Mouse (Mus musculus) embryonic facial prominence, embryonic 10.5 days (tissue): ENCODE results near the gene Nxpe4. TPM values are rescaled to one million over a fixed set of nuclear protein-coding genes. Genes with fewer than 3 reads are reported as not detected.

ENCODE experiments used
- DNase-seq: peaks from one replicate; pipeline ENCODE4 v3.0.0-alpha.2; 2017; ENCODE audit warnings: low spot score
- H3K27ac ChIP-seq: fragments of 300-500 bp; sonication (generic); replicated peaks from 2 replicates; pipeline ENCODE4 v1.5.1; 2016; ENCODE audit warnings: mild to moderate bottlenecking
- H3K27me3 ChIP-seq: fragments of 300-500 bp; sonication (generic); replicated peaks from 2 replicates; pipeline ENCODE4 v1.6.1; 2016; ENCODE audit warnings: low read depth, mild to moderate bottlenecking; ENCODE audit not compliant: poor library complexity, severe bottlenecking
- H3K36me3 ChIP-seq: fragments of 300-500 bp; sonication (generic); replicated peaks from 2 replicates; pipeline ENCODE4 v1.6.1; 2016; ENCODE audit warnings: mild to moderate bottlenecking, moderate library complexity
- H3K4me1 ChIP-seq: fragments of 300-500 bp; sonication (generic); 2 replicates; pipeline ENCODE4 v1.6.1; 2016
- H3K4me3 ChIP-seq: fragments of 300-500 bp; sonication (generic); 2 replicates; pipeline ENCODE4 v1.5.1; 2016; ENCODE audit warnings: mild to moderate bottlenecking, moderate library complexity
- H3K9me3 ChIP-seq: fragments of 300-500 bp; sonication (generic); 2 replicates; pipeline ENCODE4 v1.6.1; 2016; ENCODE audit warnings: mild to moderate bottlenecking
- WGBS: fragments of 180-500 bp; shearing (Covaris S2); methylation state at CpG from one replicate; pipeline ENCODE4 v1.1.7; 2016; 5-methylcytosine and 5-hydroxymethylcytosine counted together
- polyA plus RNA-seq: library from polyadenylated mRNA; unstranded; fragments of >200 nt; fragmentation: Nextera tagmentation; extraction: Ambion mirVana; gene quantifications from 2 replicates; pipeline ENCODE4 v1.2.1, GENCODE M21; 2016

Gene Nxpe4
- polyA plus RNA-seq, 1 experiment from 2014 or later, result 5.9 TPM

DNA sequence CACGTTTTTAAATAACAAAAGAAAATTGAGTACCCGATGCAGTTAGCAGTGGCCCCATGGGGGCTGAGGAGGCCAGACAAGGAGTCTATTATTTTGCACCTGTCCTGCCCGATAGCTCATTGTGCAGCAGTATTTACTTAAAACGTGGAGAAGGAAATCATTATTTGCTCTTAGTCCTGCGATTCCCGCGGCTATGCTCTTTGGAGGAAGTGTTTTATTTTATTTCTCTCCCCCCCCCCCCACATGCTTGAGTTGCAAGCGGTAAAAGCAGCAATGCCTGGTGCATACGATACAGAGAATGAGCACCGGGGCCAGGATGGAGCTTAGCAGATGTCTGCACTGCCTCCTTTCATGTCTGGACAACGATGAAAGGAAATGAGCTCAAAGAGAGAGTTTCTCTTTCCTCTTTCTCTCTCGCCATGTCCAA lies 35.6 kb downstream of the Nxpe4 start:
- Histone ChIP-seq H3K27me3 (no peaks in the 10 kb centered on the region), H3K9me3 (no peaks in the 10 kb centered on the region), H3K4me3 (no peak overlapping the region), H3K27ac (no peak overlapping the region), H3K36me3 (peaks cover 13% of the 10 kb centered on the region), H3K4me1 (peaks cover 8% of the 10 kb centered on the region)
- DNase-seq, result no peak
- WGBS, result 60% methylated on average over 12 of the region's 12 CpGs

GRCm38 (mm10) chr9:48210970-48211369 lies 49.1 kb downstream of the Nxpe4 start:
- H3K4me1 ChIP-seq, result peaks cover 3% of the 10 kb centered on the region
- H3K9me3 ChIP-seq, result no peaks in the 10 kb centered on the region
- WGBS, result 93% methylated on average over 6 of the region's 6 CpGs
- no peak overlapping the region for H3K4me3 ChIP-seq
- no peak overlapping the region for H3K27ac ChIP-seq
- no peaks in the 10 kb centered on the region for H3K27me3 ChIP-seq
- DNase-seq, result no peak
- peaks cover 3% of the 10 kb centered on the region; the same call in 1 of the 2 replicates for H3K36me3 ChIP-seq

DNA sequence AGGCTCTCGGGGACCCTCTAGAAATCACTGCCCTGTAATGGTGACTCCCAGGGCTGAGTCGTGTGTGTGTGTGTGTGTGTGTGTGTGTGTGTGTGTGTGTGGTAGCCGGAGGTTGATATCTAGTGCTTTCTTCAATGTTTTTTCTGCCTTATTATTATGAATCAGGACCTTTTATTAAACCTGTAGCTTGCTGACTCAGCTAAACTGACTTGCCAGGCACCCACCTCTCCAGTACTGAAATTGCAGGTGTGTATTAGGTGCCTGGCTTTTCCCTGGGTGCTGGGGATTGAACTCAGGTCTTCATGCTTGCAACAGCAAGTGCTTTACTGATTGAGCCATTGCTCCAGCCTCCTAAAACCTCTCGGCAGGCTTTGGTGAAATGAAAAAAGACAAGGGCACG lies 50.1 kb downstream of the Nxpe4 start:
- no peaks in the 10 kb centered on the region for H3K9me3 ChIP-seq
- H3K4me3 ChIP-seq, result no peak overlapping the region
- H3K4me1 ChIP-seq, result peaks cover 12% of the 10 kb centered on the region
- WGBS, result 92% methylated on average over 5 of the region's 5 CpGs
- no peak overlapping the region for H3K27ac ChIP-seq
- no peak for DNase-seq
- H3K27me3 ChIP-seq, result no peaks in the 10 kb centered on the region
- peaks cover 2% of the 10 kb centered on the region; the same call in 1 of the 2 replicates for H3K36me3 ChIP-seq

DNA sequence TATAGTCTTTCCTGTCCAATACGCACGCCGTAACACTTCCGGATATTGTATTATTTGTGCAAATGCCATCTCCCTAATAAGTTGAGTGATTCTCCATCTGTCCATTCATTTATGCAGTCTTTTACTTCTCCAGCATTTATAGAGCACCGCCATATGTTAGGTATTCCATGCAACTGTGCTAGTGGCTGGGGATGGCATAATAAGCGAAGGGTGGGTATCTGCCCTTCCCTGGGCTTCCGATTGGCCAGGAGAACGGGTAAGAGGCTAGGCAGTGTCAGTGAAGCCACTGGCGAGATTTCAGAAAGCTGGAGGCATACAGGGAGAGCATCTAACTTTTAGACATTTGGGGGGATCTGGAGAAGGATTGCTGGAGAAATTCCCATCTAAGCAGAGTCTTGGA lies 52.9 kb downstream of the Nxpe4 start:
- no peaks in the 10 kb centered on the region for H3K36me3 ChIP-seq
- WGBS, result 85% methylated on average over 9 of the region's 9 CpGs

GRCm38 (mm10) chr9:48216091-48217001 lies 54.5 kb downstream of the Nxpe4 start:
- Histone ChIP-seq H3K4me3 (no peak overlapping the region), H3K27ac (no peak overlapping the region), H3K27me3 (no peaks in the 10 kb centered on the region), H3K9me3 (no peaks in the 10 kb centered on the region), H3K4me1 (peaks cover 12% of the 10 kb centered on the region), H3K36me3 (no peaks in the 10 kb centered on the region)
- no peak for DNase-seq
- WGBS, result 86% methylated on average over 13 of the region's 13 CpGs

More for the DNA sequence above, 52.9 kb downstream of the Nxpe4 start:
- H3K9me3 ChIP-seq, result no peaks in the 10 kb centered on the region
- no peaks in the 10 kb centered on the region for H3K27me3 ChIP-seq
- H3K4me3 ChIP-seq, result no peak overlapping the region
- no peak overlapping the region for H3K27ac ChIP-seq
- no peak for DNase-seq
- H3K4me1 ChIP-seq, result peaks cover 12% of the 10 kb centered on the region

- Histone ChIP-seq H3K36me3 (no peaks in the 10 kb centered on the region), H3K27ac (no peak overlapping the region), H3K9me3 (no peaks in the 10 kb centered on the region), H3K27me3 (no peaks in the 10 kb centered on the region), H3K4me3 (no peak overlapping the region), H3K4me1 (no peaks in the 10 kb centered on the region)
- WGBS, result 92% methylated on average over 3 of the region's 3 CpGs
- DNase-seq, result no peak
These were observed 68.9 kb downstream of the Nxpe4 start for GRCm38 (mm10) chr9:48230706-48231105.

- H3K27me3 ChIP-seq, result no peaks in the 10 kb centered on the region
- WGBS, result 75% methylated on average over 6 of the region's 6 CpGs
- H3K9me3 ChIP-seq, result no peaks in the 10 kb centered on the region
- no peaks in the 10 kb centered on the region for H3K36me3 ChIP-seq
- H3K4me3 ChIP-seq, result no peak overlapping the region
- H3K4me1 ChIP-seq, result 0 out of 2 replicates have a peak, but pooled peaks cover 4% of the 10 kb centered on the region
- H3K27ac ChIP-seq, result no peak overlapping the region
- no peak for DNase-seq
These were observed 74.6 kb downstream of the Nxpe4 start for GRCm38 (mm10) chr9:48236455-48236854.

DNA sequence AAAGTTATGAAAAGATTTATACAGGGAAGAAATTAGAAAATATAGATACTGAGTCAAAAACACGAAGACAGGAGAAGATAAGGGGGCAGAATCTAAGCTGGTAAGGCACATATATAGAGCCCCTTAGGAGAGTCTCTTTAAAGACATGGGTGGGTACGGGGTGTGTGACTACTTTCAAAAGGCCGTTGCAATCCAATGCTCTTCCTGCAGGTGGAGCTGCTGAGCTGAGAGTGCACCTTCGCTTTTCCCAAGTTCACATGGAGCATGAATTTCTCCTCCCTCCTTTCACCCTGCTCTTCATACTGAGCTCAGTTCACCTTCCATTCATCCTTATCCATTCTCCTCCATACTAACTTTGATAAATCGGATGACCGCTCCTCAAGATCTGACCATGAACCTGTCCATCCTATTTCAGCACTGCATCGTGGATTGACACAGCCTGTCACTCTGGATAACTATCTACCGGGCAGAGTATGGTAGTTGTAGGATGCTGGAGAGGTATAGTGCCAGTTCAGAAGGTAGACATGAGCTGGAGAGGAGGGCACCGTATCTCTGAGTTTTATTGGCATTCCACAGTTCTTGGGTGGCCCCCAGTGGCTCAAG lies 76.4 kb downstream of the Nxpe4 start:
- no peaks in the 10 kb centered on the region for H3K36me3 ChIP-seq
- H3K4me3 ChIP-seq, result no peak overlapping the region
- 0 out of 2 replicates have a peak, but pooled peaks cover 4% of the 10 kb centered on the region for H3K4me1 ChIP-seq
- no peaks in the 10 kb centered on the region for H3K9me3 ChIP-seq
- WGBS, result 79% methylated on average over 9 of the region's 9 CpGs
- H3K27me3 ChIP-seq, result no peaks in the 10 kb centered on the region
- H3K27ac ChIP-seq, result no peak overlapping the region
- peak; percentile 22 for DNase-seq

- Histone ChIP-seq H3K4me3 (no peak overlapping the region), H3K9me3 (no peaks in the 10 kb centered on the region), H3K27me3 (no peaks in the 10 kb centered on the region; the same call in 1 of the 2 replicates), H3K27ac (no peak overlapping the region), H3K4me1 (peaks cover 12% of the 10 kb centered on the region; the same call in 1 of the 2 replicates), H3K36me3 (no peaks in the 10 kb centered on the region)
- DNase-seq, result no peak
- 88% methylated on average over 5 of the region's 5 CpGs for WGBS
These were observed 77.6 kb downstream of the Nxpe4 start for GRCm38 (mm10) chr9:48239461-48239860.

- Histone ChIP-seq H3K36me3 (no peaks in the 10 kb centered on the region), H3K9me3 (no peaks in the 10 kb centered on the region), H3K4me3 (no peak overlapping the region), H3K4me1 (peaks cover 15% of the 10 kb centered on the region; the same call in 1 of the 2 replicates), H3K27ac (no peak overlapping the region), H3K27me3 (no peaks in the 10 kb centered on the region; the same call in 1 of the 2 replicates)
- WGBS, result 54% methylated on average over 5 of the region's 5 CpGs
- DNase-seq, result no peak
These were observed 78.6 kb downstream of the Nxpe4 start for GRCm38 (mm10) chr9:48240431-48240830.

DNA sequence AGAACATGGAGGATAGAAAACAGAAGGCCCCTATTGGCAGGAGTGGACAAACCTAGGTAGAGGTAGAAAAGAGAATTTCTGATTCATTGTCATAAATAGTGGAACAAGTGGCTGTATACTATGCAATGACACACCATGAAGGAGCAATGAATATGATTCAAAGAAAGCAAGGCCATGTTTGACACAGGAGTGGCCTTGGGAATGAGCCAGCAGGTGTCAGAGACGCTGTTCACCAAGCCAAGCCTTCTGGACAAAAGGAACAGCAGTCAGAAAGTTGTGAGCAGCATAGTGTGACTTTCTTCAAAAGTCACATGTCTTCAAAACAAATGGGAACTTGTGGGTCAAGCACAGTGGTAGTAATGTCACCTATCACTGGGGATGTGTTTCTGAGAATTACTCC lies 80.0 kb downstream of the Nxpe4 start:
- peaks cover 12% of the 10 kb centered on the region; the same call in 1 of the 2 replicates for H3K4me1 ChIP-seq
- H3K36me3 ChIP-seq, result no peaks in the 10 kb centered on the region
- H3K27me3 ChIP-seq, result no peaks in the 10 kb centered on the region; the same call in 1 of the 2 replicates
- no peak overlapping the region for H3K4me3 ChIP-seq
- H3K27ac ChIP-seq, result no peak overlapping the region
- DNase-seq, result no peak
- H3K9me3 ChIP-seq, result no peaks in the 10 kb centered on the region
- WGBS, result 84% methylated on average over 1 of the region's 1 CpGs

DNA sequence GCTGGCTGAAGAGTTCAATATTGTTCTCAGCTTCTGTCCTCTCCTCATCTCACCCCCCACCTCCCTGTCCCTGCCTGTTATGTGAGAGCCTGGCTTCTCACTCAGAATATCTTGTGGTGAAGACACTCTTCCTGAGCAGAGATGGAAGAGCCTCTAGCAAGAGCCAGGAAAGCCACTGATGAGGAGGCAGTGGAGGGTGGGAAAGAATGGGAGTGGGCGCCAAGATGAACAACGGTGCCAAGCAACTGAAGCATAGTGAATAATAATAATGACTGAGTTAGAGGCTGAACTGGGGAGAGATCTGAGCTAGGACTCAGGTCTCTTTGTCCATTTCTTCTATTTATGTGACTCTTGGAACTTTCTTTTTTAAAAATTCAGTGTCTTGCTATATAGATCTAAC lies 80.9 kb downstream of the Nxpe4 start:
- 94% methylated on average over 2 of the region's 2 CpGs for WGBS
- Histone ChIP-seq H3K4me3 (no peak overlapping the region), H3K27ac (no peak overlapping the region), H3K4me1 (peaks cover 12% of the 10 kb centered on the region; the same call in 1 of the 2 replicates), H3K27me3 (no peaks in the 10 kb centered on the region; the same call in 1 of the 2 replicates), H3K9me3 (no peaks in the 10 kb centered on the region), H3K36me3 (no peaks in the 10 kb centered on the region)
- no peak for DNase-seq
